Mouse (Mus musculus): ENCODE measurements around the gene Fgd6. TPM values are rescaled to one million over a fixed set of nuclear protein-coding genes. Genes with fewer than 3 reads are reported as not detected.
A peak's percentile ranks its signal among the peaks of the same experiment; 100 is the strongest.

The Fgd6 gene
- polyA plus RNA-seq, 1 experiment from 2014 or later: 1.8 TPM

DNA sequence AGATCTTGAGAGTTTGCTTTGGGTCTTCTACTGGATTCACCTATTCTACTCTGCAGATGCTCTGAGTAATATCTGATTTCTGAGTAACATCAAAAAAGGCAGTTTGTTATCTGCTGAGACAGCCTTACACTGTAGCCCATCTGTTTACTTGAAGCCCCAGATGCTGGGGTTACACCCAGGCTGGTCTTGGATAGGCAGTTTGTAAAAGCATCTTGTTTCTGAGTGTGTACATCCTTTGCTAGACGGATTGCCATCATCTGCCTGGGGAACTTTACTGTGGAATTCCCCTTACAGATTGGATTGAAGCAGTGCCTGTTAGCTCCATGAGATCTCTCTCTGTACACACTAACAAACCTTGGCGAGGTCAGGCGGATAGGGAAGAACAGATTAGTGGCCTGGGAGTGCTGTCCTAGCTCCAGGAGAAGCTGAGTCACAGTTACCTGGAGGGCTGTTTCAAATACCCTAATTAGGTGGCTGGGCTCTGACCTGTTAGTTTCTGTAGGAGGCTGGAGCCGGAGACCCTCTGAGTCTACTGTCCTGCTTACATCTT lies 37.2 kb downstream of the Fgd6 start:
- Histone ChIP-seq H3K36me3 (no peaks in the 10 kb centered on the region), H3K9me3 (replicated peaks) (no peaks in the 10 kb centered on the region)
- WGBS: 74% methylated on average over 4 of the region's 4 CpGs

DNA sequence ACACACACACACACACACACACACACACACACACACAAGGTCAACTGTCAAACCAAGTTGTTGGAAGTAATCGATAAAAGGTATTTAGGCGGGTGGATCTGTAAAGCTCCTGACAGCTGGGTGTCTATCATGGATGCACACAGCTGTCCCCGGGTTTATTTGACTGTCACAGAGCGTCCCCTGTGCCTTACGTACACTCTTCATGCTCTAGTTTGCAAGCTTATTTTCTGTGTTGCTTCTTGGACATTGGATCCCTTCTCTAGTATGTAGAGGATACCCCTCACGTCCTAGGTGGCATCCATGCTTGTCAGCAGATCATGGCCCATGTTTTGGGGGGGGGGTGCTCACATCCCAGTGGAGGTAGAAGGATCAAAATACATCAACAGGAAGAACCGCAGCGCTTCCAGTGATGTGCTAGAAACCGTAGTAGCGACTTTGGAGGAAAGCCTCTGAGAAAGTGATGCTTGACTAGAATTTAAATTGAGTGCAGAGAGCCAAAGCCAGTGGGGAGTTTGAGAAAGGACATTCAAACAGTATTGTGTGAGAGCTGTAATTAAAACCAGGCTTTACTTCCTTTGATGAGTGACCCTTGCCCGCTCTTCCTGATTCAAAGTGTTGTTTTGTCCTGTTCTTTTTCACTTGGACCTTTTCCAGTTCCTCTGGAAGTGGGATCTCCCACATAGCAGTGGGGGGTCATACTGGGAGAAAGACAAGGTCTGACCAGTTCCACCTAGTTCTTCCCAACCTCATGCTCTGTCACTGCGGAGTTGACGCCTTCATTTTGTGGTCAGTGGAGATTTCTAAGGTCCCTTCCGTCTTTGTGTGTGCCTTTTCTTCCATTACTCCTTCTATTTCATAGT lies 41.4 kb downstream of the Fgd6 start:
- Histone ChIP-seq H3K9me3 (replicated peaks) (no peaks in the 10 kb centered on the region), H3K9ac (replicated peaks) (no peak overlapping the region), H3K4me1 (peaks cover 8% of the 10 kb centered on the region), H3K4me2 (no peak overlapping the region), H3K4me3 (replicated peaks) (no peak overlapping the region), H3K36me3 (no peaks in the 10 kb centered on the region), H3K27ac (replicated peaks) (peak overlapping the region; percentile 71), H3K27me3 (replicated peaks) (no peaks in the 10 kb centered on the region)
- WGBS: 66% methylated on average over 14 of the region's 14 CpGs
- ATAC-seq (ENCODE audit: low FRiP score): no peak

More for the DNA sequence above, 37.2 kb downstream of the Fgd6 start:
- ATAC-seq (ENCODE audit: low FRiP score): no peak
- Histone ChIP-seq H3K4me2 (no peak overlapping the region), H3K27ac (replicated peaks) (peak overlapping the region; percentile 19; the same call in 1 of the 2 replicates), H3K9ac (replicated peaks) (no peak overlapping the region), H3K4me1 (peaks cover 12% of the 10 kb centered on the region), H3K4me3 (replicated peaks) (no peak overlapping the region), H3K27me3 (replicated peaks) (no peaks in the 10 kb centered on the region)

DNA sequence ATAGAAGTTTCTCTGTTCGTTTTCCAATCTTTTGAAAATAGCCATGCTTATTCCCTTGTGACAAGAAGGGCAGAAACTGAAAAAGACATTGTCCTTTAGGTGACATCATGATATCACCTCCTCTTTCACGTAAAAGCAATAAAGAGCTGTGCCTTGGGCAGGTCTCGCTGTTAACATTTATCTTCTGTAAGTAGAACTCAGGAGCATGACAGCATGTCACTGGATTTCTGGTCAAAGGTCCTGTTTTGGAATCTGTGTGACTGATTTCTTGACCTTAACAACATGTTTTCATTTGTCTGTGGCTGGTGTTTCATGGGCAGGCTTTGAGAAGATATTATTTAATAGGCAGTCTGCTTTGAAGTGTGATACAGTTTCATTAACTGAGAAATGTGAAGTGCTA lies 44.9 kb downstream of the Fgd6 start:
- Histone ChIP-seq H3K9ac (replicated peaks) (no peak overlapping the region), H3K9me3 (replicated peaks) (no peaks in the 10 kb centered on the region), H3K27me3 (replicated peaks) (no peaks in the 10 kb centered on the region), H3K27ac (replicated peaks) (no peak overlapping the region), H3K4me2 (no peak overlapping the region), H3K4me3 (replicated peaks) (no peak overlapping the region), H3K4me1 (no peaks in the 10 kb centered on the region), H3K36me3 (no peaks in the 10 kb centered on the region)
- 75% methylated on average over 3 of the region's 3 CpGs for WGBS
- ATAC-seq (ENCODE audit: low FRiP score): no peak

DNA sequence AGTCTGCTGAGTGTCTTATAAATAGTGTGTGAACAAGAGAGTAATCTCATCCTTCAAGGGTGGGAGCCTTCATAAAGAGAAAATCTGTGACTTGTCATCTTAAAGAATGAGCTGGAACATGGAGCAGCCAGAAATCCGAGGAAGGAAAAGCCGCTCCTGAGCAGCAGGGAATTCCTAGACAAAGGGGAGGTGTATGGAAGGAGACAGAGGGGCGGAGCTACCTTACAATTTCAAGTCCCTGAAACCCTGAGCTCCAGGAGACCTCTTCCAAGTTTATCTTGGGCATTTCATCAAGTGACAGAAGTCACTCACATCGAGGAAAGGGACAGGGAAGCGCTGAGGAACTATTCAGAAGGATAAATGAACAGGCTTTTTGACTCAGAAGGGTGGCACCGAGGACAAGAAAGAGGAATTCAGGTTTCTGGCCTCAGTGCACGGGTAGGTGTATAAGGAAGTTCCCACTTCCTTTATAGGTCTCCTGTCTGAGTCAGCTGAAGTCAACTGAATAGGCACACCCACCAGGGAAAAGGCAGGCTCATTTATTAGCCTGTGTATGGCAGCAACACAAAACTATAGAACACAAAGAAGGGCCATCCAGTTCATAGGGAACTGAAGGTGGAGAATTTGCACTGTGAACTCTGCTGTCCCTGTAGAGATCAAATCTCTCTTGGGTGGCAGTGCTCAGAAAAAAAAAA lies 46.4 kb downstream of the Fgd6 start:
- no peak overlapping the region for H3K9ac ChIP-seq (replicated peaks)
- WGBS: 44% methylated on average over 7 of the region's 7 CpGs
- no peak for ATAC-seq (ENCODE audit: low FRiP score)
- H3K27me3 ChIP-seq (replicated peaks): no peaks in the 10 kb centered on the region
- H3K4me1 ChIP-seq: no peaks in the 10 kb centered on the region
- no peaks in the 10 kb centered on the region for H3K9me3 ChIP-seq (replicated peaks)
- H3K4me2 ChIP-seq: no peak overlapping the region
- H3K27ac ChIP-seq (replicated peaks): no peak overlapping the region; the same call in 1 of the 2 replicates
- no peaks in the 10 kb centered on the region for H3K36me3 ChIP-seq
- no peak overlapping the region for H3K4me3 ChIP-seq (replicated peaks)

- Histone ChIP-seq H3K27me3 (replicated peaks) (no peaks in the 10 kb centered on the region), H3K4me1 (no peaks in the 10 kb centered on the region), H3K9me3 (replicated peaks) (no peaks in the 10 kb centered on the region), H3K36me3 (no peaks in the 10 kb centered on the region), H3K27ac (replicated peaks) (peak overlapping the region; percentile 37), H3K9ac (replicated peaks) (no peak overlapping the region), H3K4me3 (replicated peaks) (no peak overlapping the region), H3K4me2 (no peak overlapping the region)
- ATAC-seq (ENCODE audit: low FRiP score): no peak
- 79% methylated on average over 8 of the region's 8 CpGs for WGBS
Measured at GRCm38 (mm10) chr10:94086315-94086714, 50.5 kb downstream of the Fgd6 start.

GRCm38 (mm10) chr10:94087367-94088077 lies 51.7 kb downstream of the Fgd6 start:
- 37% methylated on average over 8 of the region's 11 CpGs for WGBS
- Histone ChIP-seq H3K4me3 (replicated peaks) (no peak overlapping the region), H3K27ac (replicated peaks) (peak overlapping the region; percentile 37), H3K4me2 (peak overlapping the region; percentile 22; the same call in 1 of the 2 replicates), H3K9ac (replicated peaks) (no peak overlapping the region), H3K9me3 (replicated peaks) (no peaks in the 10 kb centered on the region), H3K27me3 (replicated peaks) (no peaks in the 10 kb centered on the region), H3K4me1 (no peaks in the 10 kb centered on the region), H3K36me3 (peaks cover 3% of the 10 kb centered on the region; the same call in 1 of the 2 replicates)
- ATAC-seq (ENCODE audit: low FRiP score): peak; percentile 53; the same call in 1 of the 2 replicates

GRCm38 (mm10) chr10:94090032-94090431 lies 54.2 kb downstream of the Fgd6 start:
- no peak overlapping the region for H3K4me2 ChIP-seq
- no peaks in the 10 kb centered on the region for H3K27me3 ChIP-seq (replicated peaks)
- no peaks in the 10 kb centered on the region for H3K4me1 ChIP-seq
- no peak overlapping the region for H3K27ac ChIP-seq (replicated peaks)
- H3K36me3 ChIP-seq: peaks cover 3% of the 10 kb centered on the region; the same call in 1 of the 2 replicates
- 94% methylated on average over 3 of the region's 3 CpGs for WGBS
- H3K4me3 ChIP-seq (replicated peaks): no peak overlapping the region
- H3K9me3 ChIP-seq (replicated peaks): no peaks in the 10 kb centered on the region
- H3K9ac ChIP-seq (replicated peaks): no peak overlapping the region
- ATAC-seq (ENCODE audit: low FRiP score): no peak

DNA sequence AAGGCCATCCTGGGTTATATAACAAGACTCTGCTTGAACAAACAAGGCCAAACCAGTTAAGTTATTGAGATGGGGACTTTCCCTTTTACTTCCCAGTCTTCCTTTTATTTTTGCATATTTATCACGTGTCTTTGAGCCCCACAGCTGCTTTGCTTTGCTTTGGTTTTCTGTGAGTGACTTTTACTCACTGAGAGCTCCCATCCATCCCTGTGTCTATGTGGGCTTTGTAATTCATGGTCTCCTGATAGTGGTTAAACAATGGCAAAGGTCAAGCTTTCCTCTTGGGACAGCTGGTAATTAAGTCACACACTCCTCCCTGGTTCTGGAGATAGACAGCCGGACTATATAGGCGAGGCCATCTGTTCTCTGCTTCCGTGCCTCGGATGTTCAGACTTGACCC lies 57.7 kb downstream of the Fgd6 start:
- no peak for ATAC-seq (ENCODE audit: low FRiP score)
- Histone ChIP-seq H3K4me1 (no peaks in the 10 kb centered on the region), H3K36me3 (peaks cover 3% of the 10 kb centered on the region; the same call in 1 of the 2 replicates), H3K4me3 (replicated peaks) (no peak overlapping the region), H3K9me3 (replicated peaks) (no peaks in the 10 kb centered on the region), H3K27ac (replicated peaks) (no peak overlapping the region), H3K9ac (replicated peaks) (no peak overlapping the region), H3K27me3 (replicated peaks) (no peaks in the 10 kb centered on the region), H3K4me2 (no peak overlapping the region)
- 25% methylated on average over 5 of the region's 5 CpGs for WGBS

DNA sequence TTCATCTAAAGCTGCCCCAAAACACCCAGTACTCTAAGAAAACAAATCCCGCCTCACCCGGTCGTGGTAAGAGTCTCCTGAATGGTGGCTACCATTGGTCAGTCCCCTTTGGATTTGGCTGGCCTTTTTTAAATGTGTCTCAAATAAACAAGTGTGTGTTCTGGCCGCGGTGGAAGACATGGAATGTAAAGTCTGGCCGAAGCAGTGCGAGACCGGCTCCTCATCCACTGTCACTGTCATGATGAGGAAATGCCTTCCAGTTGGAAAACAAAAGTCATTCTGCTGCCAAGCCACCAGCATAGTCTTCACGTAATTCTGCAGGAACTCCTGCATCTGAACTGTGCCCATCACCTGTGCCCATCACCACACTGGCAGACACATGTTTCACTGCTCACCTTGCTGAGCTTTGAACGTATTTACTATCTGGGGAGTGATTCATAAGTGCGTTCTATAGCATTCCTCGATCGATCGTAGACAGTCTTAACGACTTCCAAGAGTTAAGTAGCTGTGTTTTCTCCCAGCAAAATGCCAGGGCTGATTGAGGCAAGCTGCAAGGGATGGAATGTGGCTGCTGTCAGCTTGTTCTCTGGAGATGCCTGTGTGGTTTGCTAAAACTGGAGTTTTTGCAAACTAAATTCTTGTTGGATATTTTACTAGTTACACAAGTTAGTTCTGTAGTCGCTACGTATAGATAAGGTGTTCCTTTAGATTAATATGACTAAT lies 60.1 kb downstream of the Fgd6 start:
- no peak for ATAC-seq (ENCODE audit: low FRiP score)
- no peaks in the 10 kb centered on the region for H3K27me3 ChIP-seq (replicated peaks)
- H3K9me3 ChIP-seq (replicated peaks): no peaks in the 10 kb centered on the region
- H3K36me3 ChIP-seq: peaks cover 3% of the 10 kb centered on the region; the same call in 1 of the 2 replicates
- H3K27ac ChIP-seq (replicated peaks): no peak overlapping the region
- no peaks in the 10 kb centered on the region for H3K4me1 ChIP-seq
- 87% methylated on average over 17 of the region's 17 CpGs for WGBS
- H3K4me3 ChIP-seq (replicated peaks): no peak overlapping the region
- no peak overlapping the region for H3K9ac ChIP-seq (replicated peaks)
- no peak overlapping the region for H3K4me2 ChIP-seq

DNA sequence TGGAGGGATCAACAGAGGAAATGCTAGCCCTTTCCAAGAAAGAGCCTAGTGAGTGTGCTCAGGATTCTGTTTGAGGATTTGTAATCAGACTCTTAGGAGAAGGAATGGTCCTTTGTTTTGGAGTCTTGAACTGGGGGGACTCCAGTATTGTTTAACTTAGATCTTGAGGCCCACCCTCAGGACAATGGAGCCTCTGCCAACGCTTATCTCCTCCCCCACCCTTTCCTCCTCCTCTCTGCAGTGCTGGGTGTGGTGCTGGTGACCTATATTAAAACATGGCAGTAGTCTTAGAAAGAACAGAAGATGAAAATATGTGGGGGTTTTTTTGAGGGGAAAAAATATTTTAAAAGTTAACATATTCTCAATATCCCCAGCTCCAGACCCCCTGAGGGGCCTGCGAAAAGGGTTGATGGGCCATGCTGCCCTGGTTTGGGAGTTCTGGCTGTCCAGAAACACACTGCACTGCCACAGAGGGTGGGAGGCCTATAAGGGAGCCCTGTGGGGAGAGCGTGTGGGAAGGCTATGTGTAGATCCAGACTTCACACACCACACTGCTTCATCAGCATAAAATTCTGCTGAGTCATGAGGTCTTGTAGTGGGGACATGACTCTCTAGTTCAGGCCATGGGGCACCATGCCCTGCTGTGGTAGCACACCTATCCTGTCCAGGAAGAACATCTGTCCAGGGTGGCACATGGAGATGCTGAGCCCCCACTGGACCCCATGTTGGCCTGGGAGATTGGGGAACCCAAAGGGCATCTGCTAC lies 61.5 kb downstream of the Fgd6 start:
- no peaks in the 10 kb centered on the region for H3K9me3 ChIP-seq (replicated peaks)
- H3K36me3 ChIP-seq: no peaks in the 10 kb centered on the region
- WGBS: 73% methylated on average over 3 of the region's 3 CpGs
- H3K27me3 ChIP-seq (replicated peaks): no peaks in the 10 kb centered on the region
- no peaks in the 10 kb centered on the region for H3K4me1 ChIP-seq
- H3K4me2 ChIP-seq: no peak overlapping the region
- H3K9ac ChIP-seq (replicated peaks): no peak overlapping the region
- ATAC-seq (ENCODE audit: low FRiP score): no peak
- no peak overlapping the region for H3K27ac ChIP-seq (replicated peaks)
- no peak overlapping the region for H3K4me3 ChIP-seq (replicated peaks)
